Mouse (Mus musculus): ENCODE measurements around the gene Fstl4.
A peak's percentile ranks its signal among the peaks of the same experiment; 100 is the strongest.
"Not testable (repeated sequence)": the region's sequence is repeated elsewhere in the genome, so short reads cannot be mapped to it uniquely, and the experiment has no call there.

Fstl4 gene

DNA sequence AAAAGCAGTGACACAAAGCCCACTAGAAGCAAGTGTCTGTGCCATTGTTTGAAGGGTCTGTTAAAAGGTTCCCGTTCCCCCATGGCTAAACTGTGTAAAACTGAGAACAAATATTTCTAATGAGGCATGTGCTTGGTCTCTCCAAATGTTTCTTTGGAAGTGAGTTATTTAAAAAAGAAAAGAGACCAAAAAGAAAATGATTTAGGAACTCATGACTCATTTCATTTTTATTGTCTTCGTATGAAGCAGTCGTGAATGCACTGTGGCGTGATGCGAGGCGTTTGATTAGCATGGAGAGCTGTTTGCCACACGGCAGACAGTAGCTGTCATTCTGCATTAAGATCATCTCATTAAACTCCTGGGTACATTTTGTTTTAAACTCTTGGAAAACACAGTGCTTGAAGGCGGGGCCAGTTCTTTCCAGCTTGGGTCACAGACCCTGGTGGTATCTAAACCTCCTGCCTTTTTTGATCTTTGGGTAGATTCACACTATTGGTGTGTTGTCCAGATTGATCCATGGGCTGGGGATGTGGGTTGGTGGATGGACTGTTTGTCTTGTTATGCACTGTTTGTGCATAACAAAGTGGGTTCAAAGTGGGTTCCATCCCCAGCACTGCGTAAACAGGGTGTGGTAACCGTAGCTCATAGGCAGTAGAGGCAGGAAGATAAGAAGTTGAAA lies 376.4 kb downstream of the Fstl4 start:
- DNase-seq = no peak

DNA sequence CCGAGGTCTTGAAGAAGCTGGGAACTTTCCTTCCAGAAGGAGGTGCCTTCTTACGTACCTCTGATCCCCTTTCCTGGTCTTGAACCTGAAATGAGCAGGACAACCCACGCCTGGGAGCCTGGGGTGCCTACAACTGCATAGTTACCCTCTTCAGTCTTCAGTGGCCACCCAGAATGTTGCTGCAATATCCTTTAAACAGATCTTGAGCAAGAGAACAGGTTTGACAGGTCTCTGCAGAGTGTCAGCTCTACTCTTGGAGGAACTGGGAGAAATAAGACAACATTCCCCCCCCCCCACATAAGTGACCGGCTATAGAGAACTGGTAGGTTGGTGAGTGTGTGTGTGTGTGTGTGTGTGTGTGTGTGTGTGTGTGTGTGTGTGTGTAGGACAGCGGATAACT lies 379.1 kb downstream of the Fstl4 start:
- DNase-seq = no peak

DNA sequence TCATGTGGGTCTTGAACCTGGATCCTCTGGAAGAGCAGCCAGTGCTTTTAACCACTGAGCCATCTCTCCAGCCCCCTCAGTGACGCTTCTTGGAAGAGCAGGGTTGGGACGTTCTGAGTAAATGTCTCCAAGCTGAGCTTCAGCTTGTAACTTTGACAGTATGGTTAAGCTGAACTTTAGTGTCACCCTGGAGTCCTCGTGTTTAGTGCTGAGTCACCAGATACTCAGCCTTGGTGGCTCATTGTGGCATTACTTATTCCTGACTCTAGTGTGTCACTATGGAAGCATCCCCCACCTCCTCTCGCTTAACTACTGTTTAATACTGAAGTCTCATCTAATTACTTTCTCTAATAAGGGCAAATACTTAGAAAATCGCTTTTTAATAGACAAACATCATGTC lies 380.1 kb downstream of the Fstl4 start:
- no peak for DNase-seq

DNA sequence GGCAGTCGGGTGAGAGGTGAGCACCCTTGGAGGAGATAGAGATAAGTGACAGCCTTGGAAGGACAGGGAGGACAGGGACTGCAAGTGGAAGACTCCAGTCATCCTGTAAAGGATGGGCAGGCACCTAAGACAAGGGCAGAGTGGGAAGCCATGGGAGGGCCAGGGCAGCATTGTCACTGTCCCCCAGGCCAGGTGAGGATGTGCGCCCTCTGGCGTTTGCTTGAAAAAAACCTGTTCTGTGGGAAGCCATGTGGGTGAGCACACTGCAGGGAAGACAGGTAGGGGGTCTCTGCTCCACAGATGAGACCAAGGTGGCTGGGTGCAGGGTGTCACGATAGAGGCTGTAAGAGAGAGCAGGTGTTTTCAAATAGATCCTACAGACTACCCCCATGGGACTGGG lies 381.9 kb downstream of the Fstl4 start:
- DNase-seq = peak; percentile 87

GRCm38 (mm10) chr11:53156463-53156862 lies 392.0 kb downstream of the Fstl4 start:
- DNase-seq = no peak

DNA sequence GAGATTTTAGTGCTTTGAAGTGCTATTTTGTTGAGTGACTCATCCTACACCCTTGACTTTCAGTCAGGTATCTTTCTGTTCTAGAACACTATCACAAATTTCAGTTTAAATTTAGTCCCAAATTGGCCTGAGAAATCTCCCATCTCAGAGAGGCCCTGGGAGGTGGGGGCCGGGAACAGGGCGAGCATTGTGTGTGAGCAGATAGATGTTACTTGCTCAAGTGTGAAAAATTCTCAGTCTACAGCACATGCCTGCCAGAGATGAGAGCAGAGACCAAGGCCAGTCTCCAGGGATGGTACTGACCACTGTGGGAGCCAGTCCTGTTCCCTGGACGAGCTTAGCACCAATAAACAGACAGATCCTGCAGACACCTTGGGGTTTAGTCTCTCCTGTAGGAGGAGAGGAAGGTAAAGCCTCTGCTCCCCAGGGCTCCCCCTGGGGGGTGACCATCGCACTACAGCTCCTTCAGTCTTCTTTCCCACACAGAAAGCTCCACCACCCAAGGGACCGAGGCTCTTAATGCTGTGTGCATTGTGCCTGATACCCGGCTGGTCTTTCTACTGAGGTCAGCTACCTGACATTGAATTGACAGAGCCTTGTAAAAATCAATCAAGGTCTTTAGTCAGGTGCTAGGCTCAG lies 393.3 kb downstream of the Fstl4 start:
- DNase-seq = peak; percentile 74

GRCm38 (mm10) chr11:53162385-53162784 lies 398.0 kb downstream of the Fstl4 start:
- DNase-seq = no peak

GRCm38 (mm10) chr11:53166478-53166877 lies 402.0 kb downstream of the Fstl4 start:
- no peak for DNase-seq

DNA sequence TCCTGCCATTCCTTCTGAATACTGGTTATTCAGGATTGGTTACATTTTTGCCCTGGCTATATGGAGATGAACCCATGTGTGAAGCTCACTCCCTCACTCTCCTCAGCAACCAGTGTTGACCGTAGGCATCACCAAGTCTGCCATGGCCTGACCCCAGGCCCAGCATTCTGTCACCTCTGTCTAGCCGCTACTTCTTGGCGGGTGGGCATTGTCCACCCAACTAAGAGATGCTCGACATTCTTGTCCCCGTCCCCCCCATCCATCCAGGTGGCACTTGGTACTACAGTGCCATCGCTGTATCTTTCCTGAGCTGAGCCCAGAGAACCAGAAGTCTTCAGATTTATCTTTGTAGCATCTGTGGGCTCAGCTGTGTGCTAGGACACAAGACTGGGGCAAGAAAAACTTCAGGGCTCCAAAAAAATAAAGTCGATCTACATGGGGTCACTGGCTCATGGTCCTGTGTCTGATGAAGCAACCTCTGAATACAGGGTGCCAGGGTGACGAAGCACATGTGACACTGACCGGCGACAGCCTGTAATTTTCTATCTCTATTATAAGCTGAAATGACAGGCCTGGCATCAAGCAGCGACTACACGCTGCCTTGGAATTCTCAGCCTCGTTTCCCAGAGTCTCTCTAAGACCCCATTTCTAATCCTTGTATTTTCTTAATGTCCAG lies 417.9 kb downstream of the Fstl4 start:
- DNase-seq = no peak

- DNase-seq = no peak
These were observed 418.4 kb downstream of the Fstl4 start for GRCm38 (mm10) chr11:53182858-53183257.

DNA sequence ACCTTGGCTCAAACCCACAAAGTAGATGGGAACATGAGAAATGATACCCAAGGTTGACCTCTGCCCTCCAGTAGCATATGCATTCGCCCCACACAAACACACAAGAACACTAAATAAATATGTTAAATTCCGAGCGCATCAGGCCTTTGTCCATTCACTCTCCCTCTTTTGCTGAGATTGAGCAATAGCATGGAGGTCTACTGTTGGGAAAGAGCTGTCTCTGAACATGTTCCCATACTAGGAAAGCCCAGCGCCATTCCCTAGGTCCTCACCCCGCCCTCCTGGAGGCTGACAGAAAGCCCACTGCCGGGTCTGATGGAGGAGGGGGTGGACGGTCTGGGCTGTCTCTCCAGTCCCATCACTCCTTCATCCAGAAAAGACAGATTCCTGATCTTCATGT lies 419.6 kb downstream of the Fstl4 start:
- no peak for DNase-seq

DNA sequence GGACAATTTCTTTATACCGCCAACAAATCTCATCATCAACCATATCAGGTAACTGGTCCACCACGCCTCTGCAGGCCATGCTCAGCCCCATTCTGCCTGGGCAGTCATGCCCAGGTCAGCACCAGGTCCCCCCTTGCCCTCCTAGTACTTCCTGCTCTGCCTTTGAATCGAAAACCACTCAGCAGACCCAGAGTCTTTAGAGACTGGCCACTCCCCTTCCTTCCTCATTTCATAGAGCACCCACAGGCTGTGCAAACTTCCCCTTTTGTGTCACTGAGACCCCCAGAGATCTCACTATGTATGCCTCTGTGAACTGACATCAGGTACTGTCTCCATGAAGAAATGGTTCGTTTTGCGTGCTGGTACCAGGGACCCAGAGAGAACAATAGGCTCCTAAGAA lies 420.3 kb downstream of the Fstl4 start:
- no peak for DNase-seq

DNA sequence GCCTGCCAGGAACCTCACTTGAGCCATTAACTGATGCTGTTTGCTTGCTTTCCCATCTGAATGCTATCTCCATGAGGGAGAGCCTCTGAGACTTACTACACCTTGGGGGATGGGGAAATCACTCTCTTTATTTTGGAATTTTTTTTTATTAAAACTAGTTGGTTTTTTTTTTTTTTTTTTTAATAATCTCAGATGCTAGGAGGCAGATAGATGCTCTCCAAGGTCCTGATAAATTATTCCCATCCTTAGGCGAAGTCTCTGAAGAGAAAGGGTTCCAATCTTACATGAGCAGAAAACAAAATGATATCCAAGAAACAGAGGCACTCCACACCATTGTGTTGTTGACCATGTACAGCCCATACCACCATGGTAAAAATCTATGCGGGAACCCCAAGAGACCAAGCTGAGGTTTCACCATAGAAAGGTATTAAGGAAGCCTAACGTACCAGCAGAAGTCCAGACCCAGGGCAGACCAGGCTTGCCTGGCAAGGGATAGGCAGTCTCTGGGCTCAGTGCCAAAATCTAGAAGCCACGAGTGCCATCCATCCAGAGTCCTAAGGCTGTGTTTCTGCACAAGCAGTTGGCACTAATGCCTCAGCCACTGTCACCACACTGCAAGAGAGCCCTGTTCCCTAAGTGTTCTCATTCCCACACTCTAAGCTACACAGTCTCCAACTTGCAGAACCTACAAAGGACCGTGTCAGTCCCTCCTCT lies 423.1 kb downstream of the Fstl4 start:
- no peak for DNase-seq

GRCm38 (mm10) chr11:53196551-53196950 lies 432.1 kb downstream of the Fstl4 start:
- DNase-seq = not testable (repeated sequence)

DNA sequence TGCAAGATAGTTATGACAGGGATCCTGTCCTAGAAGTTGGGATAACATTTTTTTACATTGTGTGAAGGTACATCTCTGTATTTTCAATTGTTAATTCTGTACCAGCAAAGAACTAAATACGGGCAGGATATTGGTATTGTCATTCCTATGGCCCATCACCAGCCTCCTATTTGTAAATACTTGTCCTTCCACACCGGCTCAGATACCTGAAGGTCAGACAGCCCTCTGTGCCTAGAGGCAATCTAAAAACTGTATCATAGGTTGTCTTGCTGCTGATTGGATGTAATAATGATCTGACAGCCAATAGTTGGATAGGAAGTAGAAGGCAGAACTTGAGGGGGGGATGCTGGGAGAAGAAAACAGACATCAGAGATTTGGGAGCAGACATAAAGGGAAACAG lies 432.7 kb downstream of the Fstl4 start:
- DNase-seq = no peak

GRCm38 (mm10) chr11:53202459-53203250 lies 438.2 kb downstream of the Fstl4 start:
- no peak for DNase-seq

GRCm38 (mm10) chr11:53210876-53211275 lies 446.4 kb downstream of the Fstl4 start:
- DNase-seq = no peak

DNA sequence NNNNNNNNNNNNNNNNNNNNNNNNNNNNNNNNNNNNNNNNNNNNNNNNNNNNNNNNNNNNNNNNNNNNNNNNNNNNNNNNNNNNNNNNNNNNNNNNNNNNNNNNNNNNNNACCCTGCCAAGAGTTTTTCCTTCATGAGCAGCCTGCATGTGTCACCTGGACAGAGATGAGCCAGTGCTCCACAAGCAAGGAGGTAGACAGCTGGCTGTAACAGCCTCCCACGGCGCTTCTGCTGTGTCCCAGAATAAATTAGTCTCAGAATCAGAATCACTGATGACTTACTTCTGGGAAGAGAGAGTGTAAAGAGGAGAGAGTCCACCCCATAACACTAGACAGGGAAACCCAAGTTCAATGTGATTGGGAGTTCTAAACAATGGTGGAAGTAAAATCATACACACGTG lies 464.6 kb downstream of the Fstl4 start:
- DNase-seq = no peak

- DNase-seq = no peak
These were observed 467.4 kb downstream of the Fstl4 start for GRCm38 (mm10) chr11:53231836-53232235.

GRCm38 (mm10) chr11:53233590-53233989 lies 469.2 kb downstream of the Fstl4 start:
- no peak for DNase-seq
